8 mouse cellular contexts compared by ENCODE assay signal in the genomic region with DNA sequence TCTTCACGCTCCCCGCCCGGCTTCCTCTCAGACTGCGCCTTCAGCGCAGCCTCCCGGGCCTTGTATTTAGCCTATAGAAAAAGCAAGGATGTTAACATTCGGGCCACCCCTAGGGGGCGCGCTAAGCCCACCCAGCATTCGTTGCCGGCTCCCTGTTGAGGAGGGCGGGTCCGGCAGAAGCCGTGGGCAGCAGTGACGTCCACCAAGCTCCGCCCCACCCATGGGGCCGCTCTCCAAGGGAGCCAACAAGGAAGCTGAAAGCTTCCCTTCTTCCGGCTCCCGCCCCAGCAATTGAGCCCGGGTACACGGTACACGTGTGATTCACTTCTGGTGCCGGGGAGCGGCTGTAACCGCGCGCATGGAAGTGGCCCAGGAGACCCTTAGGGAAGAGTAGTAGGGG. TPM values are rescaled to one million over a fixed set of nuclear protein-coding genes. Genes with fewer than 3 reads are reported as not detected.
A peak's percentile ranks its signal among the peaks of the same experiment; 100 is the strongest.
DNase-seq lines count a peak whose midpoint lies in the region; ATAC-seq lines count a peak whose summit lies in the region.

No protein-coding gene starts in this region.

- under 1% methylated on average over 27 of the region's 27 CpGs for WGBS in hindbrain, embryonic 15.5 days

- peak; percentile 97 for DNase-seq in WW6 (ENCODE audit: low read depth, low spot score)
- peak; percentile 96 for DNase-seq in cerebellum, postnatal 36 days
- peak; percentile 97 to 98 for DNase-seq in frontal cortex, postnatal 36 days (ENCODE audit: low spot score in 2 of 2)
- DNase-seq in left cerebral cortex, adult 11 months (ENCODE audit: low spot score), result peak; percentile 96
- peak; percentile 99 for DNase-seq in lung, postnatal 36 days
- peak; percentile 99 for DNase-seq in retina, embryonic 14.5 days (ENCODE audit: low spot score)
- DNase-seq in thymus, postnatal 36 days, result peak; percentile 95

- H3K9me3 ChIP-seq in hindbrain, embryonic 15.5 days, result no peaks in the 10 kb centered on the region

- H3K27ac ChIP-seq in hindbrain, embryonic 15.5 days (replicated peaks), result peak overlapping the region; percentile 7; the same call in 1 of the 2 replicates

- H3K4me1 ChIP-seq in hindbrain, embryonic 15.5 days (replicated peaks), result peaks cover 16% of the 10 kb centered on the region

- peak overlapping the region; percentile 8; the same call in 1 of the 2 replicates for H3K9ac ChIP-seq in hindbrain, embryonic 15.5 days

- H3K27me3 ChIP-seq in hindbrain, embryonic 15.5 days, result no peaks in the 10 kb centered on the region

- H3K4me3 ChIP-seq in hindbrain, embryonic 15.5 days, result peak overlapping the region; percentile 17

- H3K36me3 ChIP-seq in hindbrain, embryonic 15.5 days, result peaks cover 58% of the 10 kb centered on the region

- peak; percentile 91 for ATAC-seq in hindbrain, embryonic 15.5 days (ENCODE audit: low FRiP score, low read depth)

- peak overlapping the region; percentile 43 for H3K4me2 ChIP-seq in hindbrain, embryonic 15.5 days

RNA-seq across cellular contexts. Expression of gene Ubtf, which starts 10.6 kb away (rescaled TPM):
- 77.7 and 85.0 TPM in 2 replicates for polyA plus RNA-seq in hindbrain, embryonic 15.5 days (2015; fragmentation: Nextera tagmentation; extraction: Ambion mirVana)

RNA-seq across cellular contexts. Expression of gene Atxn7l3, which starts 12.5 kb away (rescaled TPM):
- polyA plus RNA-seq in hindbrain, embryonic 15.5 days (2015; fragmentation: Nextera tagmentation; extraction: Ambion mirVana), result 30.2 and 31.4 TPM in 2 replicates

RNA-seq across cellular contexts. Expression of gene Tmub2, which starts 24.2 kb away (rescaled TPM):
- 80.4 and 83.3 TPM in 2 replicates for polyA plus RNA-seq in hindbrain, embryonic 15.5 days (2015; fragmentation: Nextera tagmentation; extraction: Ambion mirVana)

RNA-seq across cellular contexts. Expression of gene Asb16, which starts 40.4 kb away (rescaled TPM):
- polyA plus RNA-seq in hindbrain, embryonic 15.5 days (2015; fragmentation: Nextera tagmentation; extraction: Ambion mirVana), result 0.10 and 0.13 TPM in 2 replicates

RNA-seq across cellular contexts. Expression of gene Slc4a1, which starts 57.0 kb away (rescaled TPM):
- 2.4 and 3.4 TPM in 2 replicates for polyA plus RNA-seq in hindbrain, embryonic 15.5 days (2015; fragmentation: Nextera tagmentation; extraction: Ambion mirVana)

Comparison
In these comparisons a context has a peak if more than half of its experiments do, and no peak if none do; other contexts are left out.
1. Peak in every context shown above with its lines: DNase-seq, ATAC-seq, H3K4me3 ChIP-seq and H3K27ac ChIP-seq.